Mouse (Mus musculus): ENCODE results near the gene Tmprss13.

Tmprss13 gene

GRCm38 (mm10) chr9:45382336-45382735 is 63.4 kb downstream of the Tmprss13 start:
- no peak for DNase-seq (ENCODE audit: low spot score in 2 of 2)

GRCm38 (mm10) chr9:45382834-45383233 is 63.9 kb downstream of the Tmprss13 start:
- no peak for DNase-seq (ENCODE audit: low spot score in 2 of 2)

GRCm38 (mm10) chr9:45383883-45384282 is 65.0 kb downstream of the Tmprss13 start:
- no peak for DNase-seq (ENCODE audit: low spot score in 2 of 2)

DNA sequence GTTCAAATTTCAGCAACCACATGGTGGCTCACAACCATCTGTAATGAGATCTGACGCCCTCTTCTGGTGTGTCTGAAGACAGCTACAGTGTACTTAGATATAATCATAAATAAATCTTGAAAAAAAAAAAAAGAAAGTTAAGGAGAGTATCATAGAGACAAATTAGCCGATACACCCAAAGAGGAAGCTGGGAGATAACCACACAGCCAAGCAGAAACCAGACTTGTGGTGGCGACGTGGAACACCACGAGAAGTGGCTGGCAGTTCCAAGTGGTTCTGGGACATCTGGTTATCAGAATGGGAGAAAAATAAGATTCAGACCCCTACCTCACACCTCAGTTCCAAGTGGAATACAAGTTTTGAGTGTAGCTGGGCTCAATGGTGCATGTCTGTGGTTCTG is 67.8 kb downstream of the Tmprss13 start:
- no peak for DNase-seq (ENCODE audit: low spot score in 2 of 2)

- DNase-seq (ENCODE audit: low spot score in 2 of 2) = peak; percentile 64 to 84
Measured at GRCm38 (mm10) chr9:45388385-45388994, 69.6 kb downstream of the Tmprss13 start.

DNA sequence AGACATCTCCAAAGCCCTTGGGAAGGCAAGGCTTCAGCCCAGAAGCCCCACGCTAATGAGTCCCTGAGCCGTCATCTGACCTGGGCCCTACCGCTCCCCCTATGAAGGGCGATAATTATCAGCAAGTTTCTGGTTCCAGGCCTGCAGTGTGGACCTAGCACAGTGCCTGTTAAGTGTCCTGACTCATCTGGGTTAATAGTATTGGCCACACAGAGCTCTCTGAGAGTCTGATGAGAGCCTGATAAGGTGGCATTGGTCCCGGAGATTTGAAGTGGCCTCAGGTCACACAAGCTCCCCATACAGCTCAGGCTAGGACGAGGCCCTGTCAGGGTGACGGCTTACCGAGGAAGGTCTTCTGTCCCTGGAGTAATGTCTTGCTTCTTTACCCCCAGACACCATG is 70.7 kb downstream of the Tmprss13 start:
- DNase-seq (ENCODE audit: low spot score in 2 of 2) = no peak

GRCm38 (mm10) chr9:45391299-45391698 is 72.4 kb downstream of the Tmprss13 start:
- no peak for DNase-seq (ENCODE audit: low spot score in 2 of 2)

DNA sequence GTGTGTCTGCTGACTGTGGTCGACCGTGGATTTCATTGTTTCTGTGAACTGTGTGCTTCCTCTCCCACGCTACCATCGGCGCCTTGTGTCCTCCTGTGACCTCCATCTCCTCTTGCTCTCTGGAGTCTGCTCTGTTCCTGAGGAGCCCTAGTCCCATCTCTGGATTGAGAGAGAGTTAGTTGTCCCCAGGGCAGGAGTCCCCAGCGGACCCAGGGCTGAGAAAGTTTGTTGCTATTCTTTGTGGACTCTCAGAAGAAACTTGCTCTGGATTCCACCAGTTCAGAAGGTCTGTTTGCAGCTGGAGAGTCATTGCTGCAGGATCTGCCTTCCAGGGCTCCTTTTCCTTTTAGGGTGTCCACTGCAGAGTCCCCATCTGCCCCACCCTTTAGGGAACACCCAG is 76.3 kb downstream of the Tmprss13 start:
- DNase-seq (ENCODE audit: low spot score in 2 of 2) = no peak

- DNase-seq (ENCODE audit: low spot score in 2 of 2) = no peak
Measured at GRCm38 (mm10) chr9:45395796-45396195, 76.9 kb downstream of the Tmprss13 start.
